Mouse (Mus musculus): ENCODE results near the gene Adgrg1. TPM values are rescaled to one million over a fixed set of nuclear protein-coding genes. Genes with fewer than 3 reads are reported as not detected.
A peak's percentile ranks its signal among the peaks of the same experiment; 100 is the strongest.

Gene Adgrg1
- total RNA-seq (2021): 35.5 and 54.3 TPM in 2 replicates
- long read RNA-seq, experiment 1, transcript Adgrg1-201 (14 exons, 3,574 nt): major isoform, 18 of 34 reads
- long read RNA-seq, experiment 1, partial matches to known transcripts: 2 of 34 reads
- long read RNA-seq, experiment 1, other reads (novel, unspliced or antisense): 13 of 34 reads
- long read RNA-seq, experiment 2, transcript Adgrg1-201 (14 exons, 3,574 nt): major isoform, 15 of 25 reads
- long read RNA-seq, experiment 2, partial matches to known transcripts: 2 of 25 reads
- long read RNA-seq, experiment 2, other reads (novel, unspliced or antisense): 8 of 25 reads

DNA sequence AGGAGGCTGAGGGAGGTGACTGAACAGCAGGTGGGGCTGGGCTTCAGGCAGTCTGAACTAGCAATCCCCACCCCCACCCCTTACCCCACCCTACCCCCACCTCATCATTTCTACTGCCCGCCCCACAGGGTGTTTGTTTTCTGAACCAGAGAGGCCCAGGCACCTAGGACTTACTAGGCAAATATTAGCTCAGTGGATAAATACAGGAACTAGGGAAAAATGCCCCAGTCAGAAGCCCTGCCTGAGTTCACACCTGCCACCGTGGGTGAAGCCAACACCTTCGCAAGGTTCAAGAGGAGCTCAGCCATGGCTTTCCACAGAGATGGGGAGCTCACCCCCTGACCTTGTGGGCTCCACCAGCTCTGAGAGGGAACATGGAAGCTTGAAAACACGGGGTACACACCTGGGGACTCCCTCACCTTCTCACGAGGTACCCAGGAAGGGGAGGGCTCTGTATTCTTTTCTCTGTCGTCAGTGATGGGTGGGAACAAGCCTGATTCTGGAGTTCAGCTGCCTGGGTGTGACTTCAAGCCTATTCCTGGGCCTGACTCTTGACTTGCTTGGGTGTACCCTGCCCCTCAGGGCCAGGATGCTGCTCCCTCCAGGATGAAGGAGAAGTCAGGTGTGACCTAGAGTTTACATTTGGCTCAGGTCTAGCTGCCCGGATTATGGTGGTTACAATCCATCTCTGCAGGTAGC lies at the start of gene Adgrg1:
TSS of gene Adgrg1 (plus strand) at position 285 of the 699 bp plus-strand sequence.
- no peak for DNase-seq

DNA sequence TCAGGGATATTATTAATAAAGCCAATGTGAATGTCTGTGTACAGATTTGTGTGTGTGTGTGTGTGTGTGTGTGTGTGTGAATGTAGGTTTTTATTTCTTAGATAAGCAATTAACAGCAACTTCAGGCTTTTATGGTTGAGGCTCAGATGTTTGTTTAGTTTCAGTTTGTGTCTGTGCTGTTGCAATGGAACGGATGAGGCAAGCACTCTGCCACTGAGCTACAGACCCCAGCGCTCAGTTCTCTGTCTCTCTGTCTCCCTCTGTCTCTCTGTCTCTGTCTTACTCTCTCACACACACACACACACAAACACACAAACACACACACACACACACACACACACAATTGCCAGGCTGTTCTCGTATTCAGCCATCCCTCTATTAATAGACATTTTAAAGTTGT lies 46.3 kb upstream of the Adgrg1 start:
- DNase-seq: no peak

DNA sequence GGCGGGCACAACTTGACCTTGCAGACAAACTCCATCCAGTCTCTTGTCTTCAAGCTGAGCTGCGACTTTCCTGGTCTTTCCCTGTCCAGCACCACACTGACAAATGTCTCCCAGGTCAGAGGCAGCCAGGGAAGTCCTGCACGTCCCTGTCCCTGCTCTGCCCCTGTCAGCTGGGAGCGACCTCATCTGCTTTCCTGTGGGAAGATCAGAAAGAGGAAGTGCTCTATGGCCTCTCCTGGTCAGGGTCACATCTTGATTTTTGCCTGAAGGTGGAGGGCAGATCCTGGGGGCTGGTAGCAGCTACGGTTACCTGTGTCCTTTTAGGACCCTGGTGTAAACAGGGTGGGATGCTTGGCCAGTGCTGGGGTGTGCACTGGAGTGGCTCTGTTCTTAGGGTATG lies 40.6 kb upstream of the Adgrg1 start:
- no peak for DNase-seq

DNA sequence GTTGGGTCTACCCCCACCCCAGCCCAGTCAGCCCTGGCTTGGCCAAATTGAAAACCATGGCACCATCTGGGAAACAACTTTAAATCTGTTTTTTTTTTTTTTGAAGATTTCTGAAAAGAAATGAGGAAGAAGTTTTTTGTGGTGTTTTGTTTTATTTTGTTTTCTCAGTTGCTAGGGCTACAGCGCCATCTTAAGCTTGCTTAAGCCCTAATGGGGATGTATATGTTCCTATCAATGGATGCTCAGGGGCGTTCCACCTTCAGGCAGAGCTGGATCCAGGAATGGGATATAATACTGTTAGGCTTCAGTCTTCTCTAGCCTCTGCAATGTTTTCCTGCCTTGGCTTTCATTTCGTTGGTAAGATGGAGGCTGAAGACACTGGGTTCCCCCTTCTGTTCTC lies 39.4 kb upstream of the Adgrg1 start:
- DNase-seq: no peak

DNA sequence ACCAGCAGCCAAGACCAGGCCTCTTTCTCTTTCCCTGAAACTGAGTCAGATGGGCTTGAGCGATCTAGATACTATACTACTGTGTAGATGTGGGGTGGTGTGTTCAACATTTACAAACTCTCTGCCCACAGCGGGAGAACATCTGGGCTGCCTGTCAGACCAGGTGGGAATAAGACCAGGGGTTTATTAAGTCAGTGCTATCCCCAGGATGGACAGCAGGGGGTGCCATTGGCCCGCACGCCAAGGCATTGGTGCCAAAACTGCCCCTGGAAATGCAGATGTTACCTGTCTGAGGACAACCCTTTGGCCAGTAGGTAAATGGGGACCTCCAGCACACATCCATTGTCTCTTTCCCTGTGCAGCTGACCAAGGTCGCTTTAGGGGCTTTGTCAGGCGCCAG lies 32.0 kb upstream of the Adgrg1 start:
- peak; percentile 71 for DNase-seq

DNA sequence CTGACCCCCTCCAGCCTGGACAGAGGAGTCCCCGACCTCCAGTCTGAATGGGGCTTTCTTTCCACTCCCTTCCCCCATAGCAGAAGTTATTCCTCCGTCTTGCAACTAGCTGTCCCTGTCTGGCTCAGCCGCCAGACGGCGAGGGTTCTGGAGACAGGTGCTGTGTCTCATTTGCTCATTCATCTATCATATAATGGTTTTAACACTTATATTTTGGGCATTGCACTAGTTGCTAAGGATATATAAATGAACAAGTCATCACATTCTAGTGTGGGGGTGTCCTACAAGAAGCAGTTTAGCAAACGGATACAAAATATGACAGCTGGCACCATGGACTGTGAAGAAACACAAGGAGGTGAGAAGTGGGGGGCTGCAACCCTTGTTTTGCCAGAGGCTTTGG lies 29.4 kb upstream of the Adgrg1 start:
- DNase-seq: no peak

DNA sequence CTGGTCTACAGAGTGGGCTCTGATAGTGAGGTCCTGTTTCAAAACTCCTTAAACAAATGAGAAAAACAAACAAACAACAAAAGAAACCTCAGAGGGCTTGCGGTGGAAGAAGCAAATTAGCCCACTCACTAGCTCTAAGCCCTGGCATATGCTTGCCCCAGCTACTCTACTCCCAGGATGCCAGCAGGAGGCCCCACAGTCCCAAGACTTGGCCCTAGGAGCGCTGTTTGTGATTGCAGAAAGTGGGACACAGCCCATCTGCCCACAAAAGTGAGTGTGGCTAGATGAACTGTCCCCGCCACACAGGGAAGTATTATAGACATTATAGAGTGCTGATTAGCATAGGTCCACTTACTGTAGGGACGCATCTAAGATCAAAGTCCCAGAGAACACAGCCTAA lies 26.1 kb upstream of the Adgrg1 start:
- no peak for DNase-seq

DNA sequence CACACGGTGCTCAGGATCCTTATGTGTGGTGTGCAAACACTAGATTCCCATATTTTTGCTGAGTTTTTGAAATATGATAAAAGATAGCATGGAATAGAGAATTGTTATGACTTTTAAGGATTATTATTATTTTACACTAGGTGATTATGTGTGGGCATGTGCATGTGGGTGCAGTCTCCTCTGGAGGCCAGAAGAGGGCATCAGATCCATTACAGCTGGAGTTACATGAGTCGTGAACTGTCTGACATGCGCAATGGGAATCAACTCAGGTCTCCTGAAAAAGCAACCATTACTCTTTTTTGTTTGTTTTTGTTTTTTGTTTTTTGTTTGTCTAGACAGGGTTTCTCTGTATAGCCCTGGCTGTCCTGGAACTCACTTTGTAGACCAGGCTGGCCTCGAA lies 25.5 kb upstream of the Adgrg1 start:
- no peak for DNase-seq

DNA sequence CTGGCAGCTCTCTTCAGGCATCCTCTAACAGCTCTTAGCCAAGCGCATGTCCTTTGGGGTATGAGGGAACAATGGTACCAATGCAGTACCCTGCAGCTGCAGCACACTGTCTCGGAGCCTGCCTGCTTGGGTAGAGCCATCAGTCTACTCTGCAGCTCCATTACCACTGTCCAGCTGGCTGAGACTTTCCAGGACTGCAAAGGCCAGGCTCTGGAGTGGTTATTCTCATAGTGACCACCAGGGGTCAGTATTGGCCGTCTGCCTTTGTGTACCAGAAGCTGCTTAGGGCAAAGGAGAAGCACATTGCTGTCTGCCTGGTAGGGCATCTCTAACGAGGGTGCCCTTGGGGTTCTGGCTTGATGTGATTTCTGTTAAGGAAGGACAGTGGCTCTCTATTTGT lies 24.5 kb upstream of the Adgrg1 start:
- DNase-seq: peak; percentile 85

DNA sequence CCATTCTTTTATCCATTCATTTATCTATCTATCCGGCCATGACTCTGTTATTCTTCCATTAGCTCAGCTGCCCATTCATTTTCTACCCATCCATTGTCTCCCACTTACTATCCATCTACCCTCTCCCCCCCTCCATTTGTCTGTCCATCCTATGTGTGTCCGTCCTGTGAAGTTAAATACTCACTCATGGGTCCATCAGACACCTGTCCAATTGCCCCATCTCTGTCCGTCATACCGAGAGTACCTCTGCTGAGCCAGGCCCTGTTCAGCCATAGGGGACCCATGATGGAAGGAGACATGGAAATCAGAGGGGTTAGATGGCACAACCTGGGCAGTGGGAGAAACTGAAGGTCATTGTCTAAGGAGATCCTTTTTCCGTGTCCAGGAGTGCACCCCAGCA lies 24.1 kb upstream of the Adgrg1 start:
- DNase-seq: no peak

DNA sequence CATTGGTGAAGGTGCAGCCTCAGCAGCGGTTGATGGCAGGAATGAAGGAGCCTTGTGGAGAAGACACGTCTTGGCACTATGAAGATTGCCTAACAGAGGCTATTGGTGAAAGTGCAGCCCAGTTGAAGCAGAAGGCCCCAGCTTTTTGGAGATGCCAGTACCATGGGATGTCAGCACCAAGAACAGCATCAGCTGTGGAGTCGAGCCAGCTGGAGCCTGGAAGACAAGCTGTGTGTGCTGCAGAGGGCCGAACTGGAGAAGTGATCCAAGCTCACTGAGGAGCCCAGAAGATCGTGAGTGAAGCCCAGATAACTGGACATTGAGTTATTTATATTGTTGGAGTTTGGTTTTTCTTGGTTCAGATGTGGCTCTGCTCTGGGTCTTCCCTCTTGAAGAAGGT lies 22.5 kb upstream of the Adgrg1 start:
- no peak for DNase-seq

DNA sequence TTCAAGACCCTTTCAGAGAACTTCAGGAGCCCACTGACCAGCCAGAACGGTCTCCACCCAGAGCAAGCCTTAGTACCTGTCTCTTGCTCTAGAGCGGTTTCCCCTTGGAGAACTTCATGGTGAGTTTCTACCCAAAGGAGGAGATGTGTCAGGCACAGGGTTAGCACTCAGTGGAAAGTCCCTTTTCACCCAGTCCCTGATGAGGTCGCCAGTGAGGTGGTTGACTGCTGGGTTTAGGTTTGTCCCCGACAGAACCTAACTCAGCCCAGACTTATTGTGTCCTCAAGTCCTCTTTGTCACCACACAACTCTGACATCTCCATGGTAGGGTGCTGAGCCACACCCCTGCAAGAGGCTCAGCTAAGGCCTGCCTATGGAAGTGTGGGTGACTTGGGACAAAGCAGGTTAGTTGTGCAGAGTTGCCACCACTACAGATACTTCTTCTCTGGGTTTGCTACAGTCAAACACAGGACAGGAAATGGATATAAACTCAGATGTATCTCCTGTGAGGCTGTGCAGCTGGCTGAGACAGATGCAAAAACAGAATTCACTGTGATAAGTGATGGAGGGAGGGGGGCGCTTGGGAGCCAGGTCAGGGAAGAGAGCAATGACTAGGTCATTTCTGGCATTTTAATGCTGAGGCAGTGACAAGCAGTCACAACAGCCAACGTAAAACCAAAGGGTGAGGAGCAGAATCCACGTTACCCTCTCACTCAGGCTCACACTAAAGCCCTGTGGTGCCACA lies 20.8 kb upstream of the Adgrg1 start:
- no peak for DNase-seq

DNA sequence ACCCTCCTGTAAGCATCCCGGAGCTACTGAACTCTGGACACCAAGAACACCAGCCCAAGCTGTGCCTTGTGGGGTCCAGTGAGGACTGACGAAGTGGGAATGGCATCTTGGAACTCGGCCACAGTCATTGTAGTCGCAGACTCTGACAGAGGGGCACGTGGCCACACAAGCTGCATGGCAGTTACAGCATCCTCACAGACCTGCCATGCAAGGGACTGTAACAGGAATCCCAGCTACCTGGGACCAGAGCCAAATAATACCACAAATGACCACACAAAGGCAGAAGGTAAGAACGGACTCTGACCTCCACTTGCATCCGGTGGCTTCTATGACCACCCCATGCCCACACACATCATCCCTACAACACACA lies 20.2 kb upstream of the Adgrg1 start:
- DNase-seq: no peak

DNA sequence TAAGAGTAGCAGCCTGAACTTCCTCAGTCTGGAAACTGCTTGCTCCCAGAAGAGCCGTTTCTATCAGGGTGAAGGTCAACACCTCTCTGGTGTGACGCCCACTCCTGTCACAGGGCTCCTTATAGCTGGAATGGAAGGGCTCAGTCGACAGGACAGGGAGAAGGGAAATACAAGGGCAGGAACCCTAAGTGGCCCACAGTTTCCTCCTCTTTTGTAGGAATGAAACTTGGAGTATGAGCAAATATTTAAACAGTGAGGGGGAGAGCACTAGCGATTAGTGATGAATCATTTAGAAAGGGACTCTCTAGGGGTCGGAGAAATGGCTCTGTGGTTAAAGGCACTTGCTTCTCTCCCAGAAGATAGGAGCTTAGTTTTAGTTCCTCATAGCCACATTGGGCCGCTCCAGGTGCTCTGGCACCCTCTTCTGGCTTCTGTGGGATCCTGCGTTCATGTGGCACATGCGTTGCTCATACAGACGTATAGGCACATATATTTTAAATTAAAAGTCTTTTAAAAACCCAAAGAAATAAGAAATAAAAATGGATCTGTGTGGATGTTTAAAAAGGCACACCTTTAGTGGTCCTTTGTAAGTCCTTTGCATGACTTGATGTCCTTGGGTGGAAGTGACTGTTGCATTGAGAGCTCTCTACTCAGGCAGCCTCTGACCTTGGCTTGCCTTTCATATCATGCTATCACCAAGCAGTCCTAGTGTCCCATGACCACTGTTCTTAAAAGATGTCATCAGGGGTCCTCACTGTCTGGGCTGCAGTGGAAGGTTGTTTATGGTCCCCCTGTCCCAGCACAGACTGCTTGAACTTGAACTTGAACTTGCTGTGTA lies 19.4 kb upstream of the Adgrg1 start:
- DNase-seq: peak; percentile 33

DNA sequence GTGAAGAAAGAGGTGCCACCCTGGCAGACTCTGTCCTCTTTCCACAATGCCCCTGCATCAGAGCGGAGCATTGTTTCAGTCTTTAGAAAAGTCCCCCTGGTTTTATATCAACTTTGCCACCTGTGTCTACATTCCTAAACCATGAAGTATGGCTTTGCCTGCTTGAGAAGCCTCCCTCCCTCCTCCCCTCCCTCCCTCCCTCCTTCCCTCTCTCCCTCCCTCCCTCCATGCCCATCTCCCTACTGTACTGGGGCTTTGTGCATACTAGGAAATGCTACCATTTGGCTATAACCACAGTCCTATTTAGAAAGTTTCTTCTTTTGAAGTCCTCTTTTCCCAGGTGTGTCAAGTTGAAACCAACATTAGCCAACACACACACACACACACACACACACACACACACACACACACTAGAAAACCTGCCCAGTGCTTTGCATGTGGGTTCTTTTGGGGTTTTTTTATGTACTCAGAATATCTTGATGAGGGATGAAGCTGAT lies 18.4 kb upstream of the Adgrg1 start:
- peak; percentile 1 for DNase-seq

DNA sequence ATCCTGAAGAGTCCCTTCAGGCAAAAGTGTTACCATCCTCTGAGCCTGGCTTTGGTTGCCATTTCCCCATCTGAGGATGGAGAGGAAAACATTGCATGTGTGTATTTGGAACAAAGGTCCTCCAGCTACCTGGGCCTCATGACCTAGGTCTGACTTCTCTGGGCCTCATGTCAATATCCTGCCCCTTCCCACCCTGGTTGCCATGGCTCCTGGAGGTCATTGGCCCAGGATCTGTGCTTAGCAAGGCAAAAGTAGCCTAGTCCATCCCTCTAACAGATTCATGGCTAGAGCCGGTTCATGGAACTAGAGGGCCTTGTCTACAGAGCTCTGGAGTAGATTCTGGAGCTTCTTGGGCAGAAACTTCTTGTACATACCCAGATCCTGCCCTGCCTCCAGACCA lies 12.3 kb upstream of the Adgrg1 start:
- no peak for DNase-seq

DNA sequence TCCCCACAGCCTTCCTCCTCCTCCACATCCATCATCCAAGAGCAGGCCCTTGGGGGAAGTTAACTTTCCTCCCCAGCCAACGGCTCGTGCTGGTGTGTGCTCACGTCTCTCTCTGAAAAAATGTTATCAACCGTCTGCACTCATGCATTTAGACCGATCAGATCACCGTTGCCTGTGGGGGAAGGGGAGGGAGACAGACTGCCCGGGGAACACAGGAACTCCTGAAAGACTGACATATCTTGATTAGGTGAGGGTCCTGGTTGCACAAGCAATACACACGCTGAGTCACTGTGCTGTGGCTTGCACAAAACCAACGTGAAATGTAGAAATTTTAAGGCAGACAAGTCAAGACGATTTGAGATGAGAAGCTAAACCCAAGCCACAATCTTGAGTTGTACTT lies 9.7 kb upstream of the Adgrg1 start:
- no peak for DNase-seq

DNA sequence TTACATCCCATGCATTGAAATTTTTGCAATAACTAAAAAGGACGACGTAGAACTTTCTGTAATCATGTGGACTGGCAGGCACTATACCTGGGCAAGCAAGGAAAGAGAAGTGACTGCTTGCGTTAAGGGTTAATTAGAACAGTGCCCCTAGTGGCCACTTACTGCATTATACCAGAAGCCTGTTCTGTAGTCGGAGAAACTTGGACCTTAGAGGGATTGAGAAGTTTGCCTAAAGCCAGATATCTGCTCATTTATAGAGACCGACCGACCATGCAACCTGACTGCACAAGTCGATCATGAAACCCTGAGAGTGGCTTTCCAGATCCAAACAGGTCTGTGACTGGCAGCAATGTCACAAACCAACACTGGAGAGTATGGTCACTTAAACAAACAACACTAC lies 8.0 kb upstream of the Adgrg1 start:
- DNase-seq: peak; percentile 48

DNA sequence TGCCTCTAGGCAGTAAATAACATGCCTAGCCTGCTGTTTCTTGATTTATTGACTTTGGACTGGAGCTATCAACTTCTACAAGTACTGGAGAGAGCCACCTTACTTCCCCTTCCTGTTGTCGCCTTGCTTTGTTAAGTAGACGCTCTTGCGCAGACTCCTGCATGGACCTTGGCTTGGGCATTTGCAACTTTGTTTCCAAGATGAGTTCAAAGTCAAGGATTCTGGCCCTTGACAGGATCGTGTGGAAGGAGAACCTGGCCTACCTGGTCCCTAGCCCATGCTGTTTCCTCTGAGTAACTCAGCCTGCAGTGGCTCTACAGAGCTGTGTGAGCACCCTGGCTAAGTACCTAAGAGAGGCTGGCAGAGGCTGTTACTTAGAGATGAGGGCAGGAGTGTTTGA lies 7.5 kb upstream of the Adgrg1 start:
- DNase-seq: no peak

DNA sequence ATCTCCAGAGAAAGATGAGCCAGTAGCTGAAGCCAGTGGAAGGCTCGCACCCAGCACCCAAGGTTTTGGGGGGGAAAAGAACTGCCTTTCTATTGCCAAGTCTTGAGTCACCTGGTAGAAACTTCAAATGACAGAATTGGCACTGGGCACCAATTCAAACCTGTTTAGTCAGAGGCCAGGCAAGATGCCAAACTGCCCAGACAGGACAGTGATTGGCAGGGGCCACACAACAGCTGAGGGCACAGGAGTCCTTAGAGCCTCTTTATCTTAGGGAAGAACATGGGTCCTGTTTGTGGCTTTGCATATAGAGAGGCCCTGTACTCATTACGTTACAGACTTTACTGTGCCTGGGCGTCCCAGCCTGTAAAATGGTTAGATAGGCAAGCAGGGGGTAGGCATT lies 7.0 kb upstream of the Adgrg1 start:
- peak; percentile 87 for DNase-seq

DNA sequence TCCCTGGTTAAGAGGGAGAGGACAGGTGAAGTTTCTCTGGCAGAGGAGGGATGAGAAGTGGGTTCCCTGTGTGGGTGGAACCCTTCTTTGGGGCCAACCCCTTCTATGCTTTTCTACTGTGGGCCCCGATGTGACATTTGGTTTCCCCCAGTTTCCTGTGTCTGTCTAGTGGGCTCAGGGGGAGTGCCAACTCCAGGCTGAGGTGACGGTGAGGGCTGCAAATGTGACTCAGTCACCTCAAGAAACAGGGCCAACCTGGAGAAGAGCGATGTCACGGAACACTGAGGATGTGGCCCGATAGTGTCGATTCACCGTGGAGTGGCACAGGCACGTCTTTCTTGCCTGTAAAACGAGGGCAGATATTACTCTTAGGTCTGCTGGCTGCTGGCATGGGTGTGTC lies 1.3 kb upstream of the Adgrg1 start:
- no peak for DNase-seq

DNA sequence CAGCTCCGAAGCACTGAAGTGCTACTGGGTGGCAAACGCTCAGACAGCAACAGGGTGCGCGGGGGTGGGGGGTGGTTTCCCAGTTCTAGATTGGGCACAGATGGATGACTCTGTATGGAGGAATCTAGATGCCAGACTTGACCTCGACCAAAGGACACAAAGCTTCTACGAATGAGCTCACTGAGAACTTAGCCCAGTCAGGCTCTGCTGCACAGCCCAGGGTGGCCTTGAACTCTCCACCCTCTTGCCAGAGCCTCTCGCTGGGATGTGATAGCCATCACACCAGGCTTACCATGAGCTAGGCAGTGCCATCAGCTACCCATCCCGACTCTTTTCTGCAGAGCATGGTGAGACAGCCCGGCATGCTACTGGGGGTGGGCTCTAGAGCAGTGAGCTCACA lies 765 bp upstream of the Adgrg1 start:
- DNase-seq: no peak
